Mouse (Mus musculus): ENCODE results near the gene Trim58.

Gene Trim58

GRCm38 (mm10) chr11:58655151-58655550, 14.9 kb downstream of the Trim58 start:
- DNase-seq = no peak

DNA sequence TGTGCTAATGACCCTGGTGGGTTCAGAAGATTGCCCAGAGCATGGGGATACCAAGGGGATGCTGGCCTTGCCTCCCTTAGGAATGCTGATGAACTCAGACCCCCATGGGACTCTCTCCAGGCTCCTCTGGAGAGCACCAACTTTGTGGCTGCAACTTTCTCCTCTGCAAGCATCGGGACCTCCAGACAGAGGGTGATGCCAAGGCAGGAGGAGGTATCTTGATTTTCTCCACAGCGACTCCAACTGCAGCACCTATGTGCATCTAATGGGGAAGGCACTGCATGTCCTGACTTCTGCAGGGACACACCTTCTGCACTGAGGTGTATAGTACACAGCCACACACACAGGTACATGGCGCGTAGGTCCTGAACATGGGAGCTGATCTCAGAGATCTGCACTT, 18.3 kb downstream of the Trim58 start, which contains the start of gene Olfr322:
Gene Olfr322, plus strand, starts transcription at position 187 of the 400 bp plus-strand sequence.
- no peak for DNase-seq

- no peak for DNase-seq
These were observed 29.0 kb downstream of the Trim58 start for GRCm38 (mm10) chr11:58669252-58669651.

GRCm38 (mm10) chr11:58671825-58672224, 31.6 kb downstream of the Trim58 start:
- no peak for DNase-seq

- no peak for DNase-seq
These were observed 40.5 kb downstream of the Trim58 start, which contains the start of gene Olfr320 for GRCm38 (mm10) chr11:58680799-58681198. Olfr320 (plus strand) TSS chr11:58681099.

DNA sequence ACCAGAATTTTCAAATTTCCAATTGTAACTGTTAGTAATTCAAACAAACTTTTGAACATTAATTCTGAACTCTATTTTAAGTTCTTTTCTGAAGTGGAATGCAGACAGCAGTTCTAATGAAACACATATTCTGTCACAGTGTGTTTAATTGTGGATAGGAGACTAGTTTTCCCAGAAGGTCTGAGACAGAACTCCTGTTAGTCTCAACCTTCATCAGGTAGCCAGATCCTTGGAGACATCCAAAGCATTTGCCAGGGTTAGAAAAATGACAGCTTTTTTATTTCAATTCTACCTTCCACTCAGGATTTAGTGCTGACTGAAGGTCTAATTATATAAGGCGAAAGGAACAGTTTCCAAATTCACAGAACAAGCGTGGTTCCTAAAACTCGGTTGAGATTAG, 58.6 kb downstream of the Trim58 start, which contains the start of gene Olfr319:
Gene Olfr319, plus strand, starts transcription at position 301 of the 400 bp plus-strand sequence.
- DNase-seq = no peak
